Mouse (Mus musculus) monocyte, adult 59 days (primary cell): ENCODE measurements around the gene Vmn1r65. TPM values are rescaled to one million over a fixed set of nuclear protein-coding genes. Genes with fewer than 3 reads are reported as not detected.

ENCODE experiments used
- total RNA-seq, 2 experiments: library from RNA; stranded (reverse); gene quantifications; one replicate each; pipeline ENCODE4 v1.2.4; 2023

The Vmn1r65 gene
- not detected for total RNA-seq

GRCm38 (mm10) chr7:6010910-6011309 lies at the start of gene Vmn1r65:
Gene Vmn1r65 (minus strand): TSS chr7:6011010.

GRCm38 (mm10) chr7:6044861-6045260 lies 34.1 kb upstream of the Vmn1r65 start, which contains the start of gene Nlrp4c:
Gene Nlrp4c (plus strand): TSS chr7:6045161.

Other genes starting within 250 kb of the Vmn1r65 start
- gene Vmn1r63, start 205.6 kb downstream of the Vmn1r65 start, total RNA-seq: not detected
- gene Vmn1r64, start 126.5 kb downstream of the Vmn1r65 start, total RNA-seq: not detected
- not detected for gene Nlrp4c, start 34.2 kb upstream of the Vmn1r65 start, total RNA-seq
- 10 to 100 TPM; 37.2 to 39.0 TPM for gene Zfp787, start 145.0 kb upstream of the Vmn1r65 start, total RNA-seq
- gene Zfp444, start 161.2 kb upstream of the Vmn1r65 start, total RNA-seq: 10 to 100 TPM; 13.3 to 15.6 TPM
- gene Galp, start 186.1 kb upstream of the Vmn1r65 start, total RNA-seq: not detected
- not detected for gene Zscan5b, start 211.3 kb upstream of the Vmn1r65 start, total RNA-seq
- not detected for gene Epp13, start 241.7 kb upstream of the Vmn1r65 start, total RNA-seq